Mouse (Mus musculus) MEL (cell line): ENCODE results near the gene Atg2a. TPM values are rescaled to one million over a fixed set of nuclear protein-coding genes. Genes with fewer than 3 reads are reported as not detected.

Experiments used
- DNase-seq: peaks from one replicate; pipeline ENCODE4 v3.0.0; 2011; ENCODE audit warnings: low read depth, low spot score
- H3K27ac ChIP-seq: 2 replicates; pipeline ENCODE4 v1.5.1; 2012; ENCODE audit warnings: low read depth, mild to moderate bottlenecking, control low read depth, low read length, moderate library complexity; ENCODE audit not compliant: control insufficient read depth
- H3K27me3 ChIP-seq, 2 experiments: fragments of 150-350 bp in 1 of 2; sonication (generic) in 1 of 2; 2 replicates each; pipeline ENCODE4 v1.6.1; 2012; ENCODE audit warnings: low read length in 2 of 2, mild to moderate bottlenecking in 2 of 2, improper control_type of control experiment in 1 of 2, moderate library complexity in 1 of 2; ENCODE audit not compliant: insufficient read depth in 2 of 2, control insufficient read depth in 1 of 2
- H3K36me3 ChIP-seq, 2 experiments: 2 replicates each; pipeline ENCODE4 v1.6.1; 2012 to 2014; ENCODE audit warnings: low read length in 2 of 2, improper control_type of control experiment in 1 of 2, inconsistent platforms in 1 of 2, mild to moderate bottlenecking in 1 of 2; ENCODE audit not compliant: insufficient read depth in 2 of 2, control insufficient read depth in 1 of 2
- H3K4me1 ChIP-seq, 2 experiments: fragments of 150-350 bp in 1 of 2; sonication (generic) in 1 of 2; 2 replicates each; pipeline ENCODE4 v1.6.1; 2012; ENCODE audit warnings: low read length in 2 of 2, improper control_type of control experiment in 1 of 2, mild to moderate bottlenecking in 1 of 2; ENCODE audit not compliant: insufficient read depth in 2 of 2, control insufficient read depth in 1 of 2
- H3K4me3 ChIP-seq, 2 experiments: fragments of 150-350 bp in 1 of 2; sonication (generic) in 1 of 2; 2 replicates each; pipeline ENCODE4 v1.5.1; 2012; ENCODE audit warnings: low read depth in 2 of 2, low read length in 2 of 2, mild to moderate bottlenecking in 2 of 2, moderate library complexity in 2 of 2, control low read depth in 1 of 2, improper control_type of control experiment in 1 of 2; ENCODE audit not compliant: control insufficient read depth in 1 of 2, insufficient read depth in 1 of 2
- H3K79me2 ChIP-seq: 2 replicates; pipeline ENCODE4 v1.6.1; 2012; ENCODE audit warnings: mild to moderate bottlenecking, low read length, moderate library complexity; ENCODE audit not compliant: control insufficient read depth, poor library complexity, insufficient read depth
- H3K9ac ChIP-seq: 2 replicates; pipeline ENCODE4 v1.6.1; 2012; ENCODE audit warnings: low read depth, mild to moderate bottlenecking, control low read depth, low read length, moderate library complexity; ENCODE audit not compliant: control insufficient read depth, poor library complexity, severe bottlenecking
- H3K9me3 ChIP-seq: fragments of 150-350 bp; sonication (generic); replicated peaks from 2 replicates; pipeline ENCODE4 v1.6.1; 2012; ENCODE audit warnings: mild to moderate bottlenecking, low read length, improper control_type of control experiment, moderate library complexity; ENCODE audit not compliant: insufficient read depth
- CHD1 ChIP-seq: IDR thresholded peaks from 2 replicates; pipeline ENCODE4 v1.6.1; 2012; ENCODE audit warnings: low read depth, mild to moderate bottlenecking, inconsistent platforms, low read length, improper control_type of control experiment
- CTCF ChIP-seq, 3 experiments: IDR thresholded peaks in 2 of 3; conservative IDR thresholded peaks in 1 of 3; 2 replicates each; pipeline ENCODE4 v1.5.1; 2011 to 2012; ENCODE audit warnings: low read length in 3 of 3, low read depth in 2 of 3, mild to moderate bottlenecking in 2 of 3, improper control_type of control experiment in 1 of 3, inconsistent platforms in 1 of 3, mixed read lengths in 1 of 3, moderate library complexity in 1 of 3; ENCODE audit not compliant: control insufficient read depth in 1 of 3, insufficient read depth in 1 of 3, poor library complexity in 1 of 3, severe bottlenecking in 1 of 3
- EP300 ChIP-seq, 2 experiments: IDR thresholded peaks; 2 replicates each; pipeline ENCODE4 v1.6.1; 2011; ENCODE audit warnings: improper control_type of control experiment in 2 of 2, low read length in 2 of 2, low read depth in 1 of 2, mild to moderate bottlenecking in 1 of 2
- ETS1 ChIP-seq: IDR thresholded peaks from 2 replicates; pipeline ENCODE4 v1.6.1; 2012; ENCODE audit warnings: low read depth, mild to moderate bottlenecking, inconsistent platforms, low read length, improper control_type of control experiment, moderate library complexity
- GABPA ChIP-seq: IDR thresholded peaks from 2 replicates; pipeline ENCODE4 v1.6.1; 2012; ENCODE audit warnings: low read depth, mild to moderate bottlenecking, inconsistent platforms, low read length, improper control_type of control experiment, moderate library complexity
- GATA1 ChIP-seq: IDR thresholded peaks from 2 replicates; pipeline ENCODE4 v1.6.1; 2011; ENCODE audit warnings: low read depth, low read length, improper control_type of control experiment
- HCFC1 ChIP-seq: IDR thresholded peaks from 2 replicates; pipeline ENCODE4 v1.6.1; 2012; ENCODE audit warnings: low read depth, mild to moderate bottlenecking, inconsistent platforms, low read length, improper control_type of control experiment, moderate library complexity
- JUND ChIP-seq: IDR thresholded peaks from 2 replicates; pipeline ENCODE4 v1.6.1; 2011; ENCODE audit warnings: low read depth, mild to moderate bottlenecking, improper control_type of control experiment, low read length
- KAT2A ChIP-seq: conservative IDR thresholded peaks from 2 replicates; pipeline ENCODE4 v1.6.1; 2012; ENCODE audit warnings: low read depth, low read length, improper control_type of control experiment, inconsistent platforms
- MAFK ChIP-seq: IDR thresholded peaks from 2 replicates; pipeline ENCODE4 v1.6.1; 2011; ENCODE audit warnings: low read depth, mild to moderate bottlenecking, low read length, improper control_type of control experiment, borderline replicate concordance
- MAX ChIP-seq: IDR thresholded peaks from 2 replicates; pipeline ENCODE4 v1.6.1; 2011; ENCODE audit warnings: low read length, improper control_type of control experiment
- MEF2A ChIP-seq: IDR thresholded peaks from 2 replicates; pipeline ENCODE4 v1.6.1; 2014; ENCODE audit warnings: low read depth, mild to moderate bottlenecking, inconsistent platforms, low read length, improper control_type of control experiment; ENCODE audit not compliant: poor library complexity, insufficient replicate concordance, severe bottlenecking; ENCODE audit errors: extremely low read depth
- MYB ChIP-seq: IDR thresholded peaks from 2 replicates; pipeline ENCODE4 v1.6.1; 2011; ENCODE audit warnings: mild to moderate bottlenecking, low read depth, low read length, improper control_type of control experiment
- POLR2A ChIP-seq, 2 experiments: IDR thresholded peaks; 2 replicates each; pipeline ENCODE4 v1.6.1; 2011 to 2012; ENCODE audit warnings: low read length in 2 of 2, mild to moderate bottlenecking in 2 of 2, control low read depth in 1 of 2, improper control_type of control experiment in 1 of 2, low read depth in 1 of 2, moderate library complexity in 1 of 2; ENCODE audit not compliant: control insufficient read depth in 1 of 2, insufficient read depth in 1 of 2, poor library complexity in 1 of 2
- SIN3A ChIP-seq: IDR thresholded peaks from 2 replicates; pipeline ENCODE4 v1.6.1; 2012; ENCODE audit warnings: low read length, improper control_type of control experiment, inconsistent platforms
- TAL1 ChIP-seq: IDR thresholded peaks from 2 replicates; pipeline ENCODE4 v1.6.1; 2012; ENCODE audit warnings: mild to moderate bottlenecking, inconsistent platforms, low read length, moderate library complexity, mixed read lengths
- TBP ChIP-seq: IDR thresholded peaks from 2 replicates; pipeline ENCODE4 v1.8.0; 2011; ENCODE audit warnings: low read depth, low read length, improper control_type of control experiment
- TCF12 ChIP-seq: IDR thresholded peaks from 2 replicates; pipeline ENCODE4 v1.6.1; 2014; ENCODE audit warnings: low read depth, mild to moderate bottlenecking, inconsistent platforms, low read length, improper control_type of control experiment, moderate library complexity
- UBTF ChIP-seq: IDR thresholded peaks from 2 replicates; pipeline ENCODE4 v1.6.1; 2012; ENCODE audit warnings: low read depth, mild to moderate bottlenecking, inconsistent platforms, low read length, improper control_type of control experiment, moderate library complexity, borderline replicate concordance; ENCODE audit not compliant: insufficient read depth
- USF2 ChIP-seq, 2 experiments: IDR thresholded peaks; 2 replicates each; pipeline ENCODE4 v1.6.1; 2011 to 2012; ENCODE audit warnings: improper control_type of control experiment in 2 of 2, low read length in 2 of 2, borderline replicate concordance in 1 of 2, inconsistent platforms in 1 of 2, low read depth in 1 of 2, mild to moderate bottlenecking in 1 of 2; ENCODE audit not compliant: insufficient read depth in 1 of 2
- ZC3H11A ChIP-seq: IDR thresholded peaks from 2 replicates; pipeline ENCODE4 v1.6.1; 2012; ENCODE audit warnings: low read depth, mild to moderate bottlenecking, inconsistent platforms, low read length, improper control_type of control experiment
- ZKSCAN1 ChIP-seq: IDR thresholded peaks from 2 replicates; pipeline ENCODE4 v1.6.1; 2012; ENCODE audit warnings: low read depth, mild to moderate bottlenecking, inconsistent platforms, low read length, improper control_type of control experiment, moderate library complexity
- ZMIZ1 ChIP-seq: IDR thresholded peaks from 2 replicates; pipeline ENCODE4 v1.6.1; 2012; ENCODE audit warnings: low read depth, mild to moderate bottlenecking, inconsistent platforms, low read length, improper control_type of control experiment, moderate library complexity
- polyA plus RNA-seq, 2 experiments: library from polyadenylated mRNA; stranded (reverse) in 1 of 2; unstranded in 1 of 2; fragments of >175 nt in 1 of 2; fragments of >200 nt in 1 of 2; gene quantifications; 2 replicates each; pipeline versions ENCODE4 v1.2.1 to v1.2.4; 2012; ENCODE audit warnings: low replicate concordance in 2 of 2, low read depth in 1 of 2; ENCODE audit not compliant: insufficient read length in 2 of 2, insufficient read depth in 1 of 2, missing spikeins in 1 of 2
- total RNA-seq: library from RNA; depleted of rRNA; stranded (reverse); fragments of 300-350 nt; gene quantifications from 2 replicates; pipeline ENCODE4 v1.2.3, GENCODE M21; 2012

The Atg2a gene
- total and polyA plus RNA-seq, 3 experiments, result 7.9 to 21.7 TPM; not detected in 1

GRCm38 (mm10) chr19:6281122-6282020 is 39.9 kb downstream of the Atg2a start:
- Histone ChIP-seq H3K4me1 (peaks cover 39 to 59% of the 10 kb centered on the region in 2 experiments), H3K36me3 (peaks cover 15 to 56% of the 10 kb centered on the region in 2 experiments), H3K9me3 (no peaks in the 10 kb centered on the region), H3K27me3 (no peaks in the 10 kb centered on the region), H3K4me3 (no peak overlapping the region), H3K79me2 (peaks cover 38% of the 10 kb centered on the region), H3K9ac (no peak overlapping the region), H3K27ac (no peak overlapping the region)
- DNase-seq, result no peak
- no peak for TF ChIP-seq TBP
- TF ChIP-seq GATA1, result no peak
- no peak for TF ChIP-seq ETS1

- TF ChIP-seq ETS1 (0 out of 2 replicates have a peak, but pooled peaks have one; percentile 16), MAFK (no peak), SIN3A (no peak), ZKSCAN1 (no peak), HCFC1 (no peak), EP300 (IDR thresholded peaks at IDR 0.05; ENCODE audit: low read depth in 1 of 2, low read length in 2 of 2) (no peak), TCF12 (no peak)
- Histone ChIP-seq H3K27ac (peak overlapping the region; percentile 98), H3K4me1 (peaks cover 39 to 59% of the 10 kb centered on the region in 2 experiments), H3K27me3 (no peaks in the 10 kb centered on the region), H3K9ac (peak overlapping the region; percentile 37), H3K4me3 (no peak overlapping the region), H3K79me2 (peaks cover 29% of the 10 kb centered on the region), H3K36me3 (peaks cover 15 to 55% of the 10 kb centered on the region in 2 experiments), H3K9me3 (no peaks in the 10 kb centered on the region)
- DNase-seq, result no peak
Observed at GRCm38 (mm10) chr19:6283001-6283400, 41.5 kb downstream of the Atg2a start.

GRCm38 (mm10) chr19:6284502-6284901 is 43.0 kb downstream of the Atg2a start:
- Histone ChIP-seq H3K27me3 (no peaks in the 10 kb centered on the region), H3K9me3 (no peaks in the 10 kb centered on the region), H3K4me3 (peak overlapping the region; percentile 7 to 33; a peak in 3 of 4 replicates), H3K9ac (peak overlapping the region; percentile 73), H3K4me1 (peaks cover 31 to 44% of the 10 kb centered on the region in 2 experiments), H3K27ac (peak overlapping the region; percentile 98), H3K79me2 (peaks cover 16% of the 10 kb centered on the region), H3K36me3 (peaks cover 16 to 42% of the 10 kb centered on the region in 2 experiments)
- DNase-seq, result peak; percentile 91
- TF ChIP-seq TBP (no peak), JUND (no peak), POLR2A (IDR thresholded peaks at IDR 0.05; ENCODE audit: control insufficient read depth in 1 of 2, insufficient read depth in 1 of 2, low read depth in 1 of 2, low read length in 2 of 2, poor library complexity in 1 of 2) (peak in 1 of 2 experiments; percentile 70; a peak in 2 of 4 replicates), ZKSCAN1 (no peak), SIN3A (peak; percentile 87), TAL1 (peak; percentile 85), USF2 (IDR thresholded peaks at IDR 0.05; ENCODE audit: borderline replicate concordance in 1 of 2, insufficient read depth in 1 of 2, low read depth in 1 of 2, low read length in 2 of 2) (no peak), CHD1 (no peak), ZMIZ1 (no peak), MAX (no peak), KAT2A (no peak), MEF2A (no peak), ZC3H11A (no peak), UBTF (no peak), MYB (no peak), GABPA (no peak), MAFK (no peak), CTCF (IDR thresholded peaks at IDR 0.05 in 2 of 3, conservative IDR thresholded peaks at IDR 0.05 in 1 of 3; ENCODE audit: control insufficient read depth in 1 of 3, insufficient read depth in 1 of 3, low read depth in 2 of 3, low read length in 3 of 3, poor library complexity in 1 of 3, severe bottlenecking in 1 of 3) (no peak)
